Mouse (Mus musculus) kidney, embryonic 14.5 days (tissue): ENCODE results near the gene Pcbp4. TPM values are rescaled to one million over a fixed set of nuclear protein-coding genes. Genes with fewer than 3 reads are reported as not detected.

ENCODE experiments used
- ATAC-seq: fragments of 200-750 bp; cut with Nextera tagmentation; 2 replicates; pipeline ENCODE4 v1.8.0; 2017; ENCODE audit warnings: moderate number of reproducible peaks, mild to moderate bottlenecking, moderate TSS enrichment, moderate library complexity; ENCODE audit not compliant: low FRiP score, low TSS enrichment
- H3K27ac ChIP-seq: fragments of 300-500 bp; sonication (generic); 2 replicates; pipeline ENCODE4 v1.5.1; 2014; ENCODE audit warnings: low read depth, mild to moderate bottlenecking, low read length, moderate library complexity, mixed read lengths
- H3K27me3 ChIP-seq: fragments of 300-500 bp; sonication (generic); 2 replicates; pipeline ENCODE4 v1.6.1; 2014; ENCODE audit warnings: mild to moderate bottlenecking, low read length; ENCODE audit not compliant: control insufficient read depth, insufficient read depth
- H3K36me3 ChIP-seq: fragments of 300-500 bp; sonication (generic); 2 replicates; pipeline ENCODE4 v1.6.1; 2014; ENCODE audit warnings: low read length, mixed read lengths; ENCODE audit not compliant: control insufficient read depth, insufficient read depth
- H3K4me1 ChIP-seq: fragments of 300-500 bp; sonication (generic); 2 replicates; pipeline ENCODE4 v1.6.1; 2014; ENCODE audit warnings: low read length, mixed read lengths; ENCODE audit not compliant: control insufficient read depth, insufficient read depth
- H3K4me2 ChIP-seq: fragments of 300-500 bp; sonication (generic); replicated peaks from 2 replicates; pipeline ENCODE4 v1.6.1; 2014; ENCODE audit warnings: low read depth, mild to moderate bottlenecking, low read length
- H3K4me3 ChIP-seq: fragments of 300-500 bp; sonication (generic); 2 replicates; pipeline ENCODE4 v1.5.1; 2014; ENCODE audit warnings: mild to moderate bottlenecking, low read length
- H3K9ac ChIP-seq: fragments of 300-500 bp; sonication (generic); 2 replicates; pipeline ENCODE4 v1.6.1; 2014; ENCODE audit warnings: low read depth, mild to moderate bottlenecking, low read length, moderate library complexity
- H3K9me3 ChIP-seq: fragments of 300-500 bp; sonication (generic); 2 replicates; pipeline ENCODE4 v1.6.1; 2016; ENCODE audit warnings: low read length; ENCODE audit not compliant: control insufficient read depth
- WGBS: fragments of 180-500 bp; shearing (Covaris S2); extraction: QIAGEN DNeasy Blood & Tissue Kit; methylation state at CpG from one replicate; pipeline ENCODE4 v1.1.7; 2014; 5-methylcytosine and 5-hydroxymethylcytosine counted together
- polyA plus RNA-seq: library from polyadenylated mRNA; unstranded; fragments of >200 nt; fragmentation: Nextera tagmentation; extraction: Ambion mirVana; gene quantifications from 2 replicates; pipeline ENCODE4 v1.2.1, GENCODE M21; 2014

Pcbp4 gene
- polyA plus RNA-seq, 1 experiment from 2014 or later = 129 TPM

GRCm38 (mm10) chr9:106457163-106457559 lies 4.1 kb downstream of the Pcbp4 start:
- Histone ChIP-seq H3K4me3 (no peak overlapping the region), H3K4me1 (peaks cover 56% of the 10 kb centered on the region), H3K9me3 (no peaks in the 10 kb centered on the region), H3K27ac (peak overlapping the region; percentile 90), H3K27me3 (no peaks in the 10 kb centered on the region), H3K4me2 (peak overlapping the region; percentile 96; the same call in 1 of the 2 replicates), H3K9ac (peak overlapping the region; percentile 82; the same call in 1 of the 2 replicates), H3K36me3 (peaks cover 29% of the 10 kb centered on the region)
- no peak for ATAC-seq
- 45% methylated on average over 9 of the region's 9 CpGs for WGBS

- H3K27ac ChIP-seq = no peak overlapping the region
- H3K4me3 ChIP-seq = no peak overlapping the region
- ATAC-seq = no peak
- H3K9me3 ChIP-seq = no peaks in the 10 kb centered on the region
- H3K27me3 ChIP-seq = no peaks in the 10 kb centered on the region
- 70% methylated on average over 5 of the region's 5 CpGs for WGBS
- H3K36me3 ChIP-seq = peaks cover 34% of the 10 kb centered on the region
- peaks cover 49% of the 10 kb centered on the region for H3K4me1 ChIP-seq
- H3K4me2 ChIP-seq = no peak overlapping the region
- no peak overlapping the region for H3K9ac ChIP-seq
These were observed 4.8 kb downstream of the Pcbp4 start for GRCm38 (mm10) chr9:106457920-106458319.

- Histone ChIP-seq H3K36me3 (peaks cover 43% of the 10 kb centered on the region), H3K9me3 (no peaks in the 10 kb centered on the region), H3K9ac (peak overlapping the region; percentile 28; the same call in 1 of the 2 replicates), H3K4me3 (no peak overlapping the region), H3K4me1 (peaks cover 44% of the 10 kb centered on the region), H3K4me2 (peak overlapping the region; percentile 15; the same call in 1 of the 2 replicates), H3K27ac (peak overlapping the region; percentile 52; the same call in 1 of the 2 replicates), H3K27me3 (no peaks in the 10 kb centered on the region)
- 43% methylated on average over 15 of the region's 15 CpGs for WGBS
- no peak for ATAC-seq
These were observed 6.9 kb downstream of the Pcbp4 start for GRCm38 (mm10) chr9:106459946-106460345.

GRCm38 (mm10) chr9:106460401-106461025 lies 7.4 kb downstream of the Pcbp4 start:
- H3K36me3 ChIP-seq = peaks cover 43% of the 10 kb centered on the region
- H3K4me1 ChIP-seq = peaks cover 44% of the 10 kb centered on the region
- WGBS = 45% methylated on average over 18 of the region's 18 CpGs
- H3K27ac ChIP-seq = peak overlapping the region; percentile 52; the same call in 1 of the 2 replicates
- H3K9ac ChIP-seq = peak overlapping the region; percentile 28; the same call in 1 of the 2 replicates
- no peaks in the 10 kb centered on the region for H3K27me3 ChIP-seq
- H3K4me3 ChIP-seq = no peak overlapping the region
- H3K4me2 ChIP-seq = no peak overlapping the region; the same call in 1 of the 2 replicates
- ATAC-seq = 0 out of 2 replicates have a peak, but pooled peaks have one; percentile 3
- H3K9me3 ChIP-seq = no peaks in the 10 kb centered on the region

- WGBS = 75% methylated on average over 9 of the region's 9 CpGs
- H3K9me3 ChIP-seq = no peaks in the 10 kb centered on the region
- H3K27me3 ChIP-seq = no peaks in the 10 kb centered on the region
- H3K4me1 ChIP-seq = peaks cover 41% of the 10 kb centered on the region
- no peak overlapping the region for H3K9ac ChIP-seq
- no peak overlapping the region for H3K4me3 ChIP-seq
- H3K36me3 ChIP-seq = peaks cover 43% of the 10 kb centered on the region
- no peak for ATAC-seq
- H3K4me2 ChIP-seq = no peak overlapping the region
- peak overlapping the region; percentile 52; the same call in 1 of the 2 replicates for H3K27ac ChIP-seq
These were observed 7.9 kb downstream of the Pcbp4 start for GRCm38 (mm10) chr9:106461026-106461415.

GRCm38 (mm10) chr9:106461641-106462429 lies 8.7 kb downstream of the Pcbp4 start:
- ATAC-seq = no peak
- Histone ChIP-seq H3K9ac (no peak overlapping the region), H3K4me3 (no peak overlapping the region), H3K4me1 (peaks cover 33% of the 10 kb centered on the region), H3K9me3 (no peaks in the 10 kb centered on the region), H3K27me3 (no peaks in the 10 kb centered on the region), H3K4me2 (no peak overlapping the region), H3K36me3 (peaks cover 43% of the 10 kb centered on the region), H3K27ac (no peak overlapping the region)
- 76% methylated on average over 16 of the region's 16 CpGs for WGBS

GRCm38 (mm10) chr9:106462430-106462800 lies 9.3 kb downstream of the Pcbp4 start:
- WGBS = 91% methylated on average over 12 of the region's 12 CpGs
- H3K4me2 ChIP-seq = no peak overlapping the region
- peaks cover 27% of the 10 kb centered on the region for H3K4me1 ChIP-seq
- H3K27me3 ChIP-seq = no peaks in the 10 kb centered on the region
- H3K9me3 ChIP-seq = no peaks in the 10 kb centered on the region
- H3K9ac ChIP-seq = no peak overlapping the region
- no peak overlapping the region for H3K4me3 ChIP-seq
- no peak overlapping the region for H3K27ac ChIP-seq
- H3K36me3 ChIP-seq = peaks cover 43% of the 10 kb centered on the region
- no peak for ATAC-seq

- Histone ChIP-seq H3K9ac (no peak overlapping the region), H3K27me3 (no peaks in the 10 kb centered on the region), H3K4me2 (no peak overlapping the region), H3K4me3 (no peak overlapping the region), H3K4me1 (peaks cover 20% of the 10 kb centered on the region), H3K36me3 (peaks cover 39% of the 10 kb centered on the region), H3K9me3 (no peaks in the 10 kb centered on the region), H3K27ac (no peak overlapping the region)
- no peak for ATAC-seq
- WGBS = 84% methylated on average over 21 of the region's 21 CpGs
These were observed 10.3 kb downstream of the Pcbp4 start for GRCm38 (mm10) chr9:106463122-106464063.
